ENCODE assay signal across 10 mouse cellular contexts in genomic region chr2:157560302-157560701, GRCm38 (mm10). TPM values are rescaled to one million over a fixed set of nuclear protein-coding genes. Genes with fewer than 3 reads are reported as not detected.
A peak's percentile ranks its signal among the peaks of the same experiment; 100 is the strongest.
DNase-seq lines count a peak whose midpoint lies in the region; ATAC-seq and TF ChIP-seq lines count a peak whose summit lies in the region.
"Had no signal": no experiment of that assay in that cellular context is flagged by ENCODE, and none has a peak within 500 bp of the region (broad histone marks: within the 10 kb centered on the region; RNA-seq: fewer than 3 reads in every experiment).

No protein-coding gene starts in this region.

- peak; percentile 32 for ATAC-seq in forebrain, embryonic 16.5 days
- ATAC-seq in liver, postnatal 0 days = no peak

- no peak for DNase-seq in heart, embryonic 10.5 days (ENCODE audit: low spot score)
- DNase-seq in heart, adult 9 months (ENCODE audit: low spot score in 2 of 2) = no peak
- DNase-seq in ES-CJ7 (ENCODE audit: low read depth, low spot score) = peak; percentile 33
- DNase-seq in liver, postnatal 0 days = no peak
- no peak for DNase-seq in adrenal gland, postnatal 14 days
- no peak for DNase-seq in left cerebral cortex, adult 18-20 months (ENCODE audit: low spot score in 2 of 2)
- no peak for DNase-seq in urinary bladder, adult 2 months (ENCODE audit: low spot score)

- H3K9me3 ChIP-seq in heart, embryonic 10.5 days = peaks cover 27% of the 10 kb centered on the region
- peaks cover 25% of the 10 kb centered on the region for H3K9me3 ChIP-seq in forebrain, embryonic 16.5 days (ENCODE audit: control insufficient read depth, low read length)
- H3K9me3 ChIP-seq in liver, postnatal 0 days (ENCODE audit: low read length) = peaks cover 3% of the 10 kb centered on the region

- no peak for TF ChIP-seq CTCF in liver, postnatal 0 days (IDR thresholded peaks at IDR 0.05; ENCODE audit: low read depth)

- H3K27ac ChIP-seq in heart, embryonic 10.5 days = peak overlapping the region; percentile 69
- H3K27ac ChIP-seq in forebrain, embryonic 16.5 days (ENCODE audit: low read length) = peak overlapping the region; percentile 93
- no peak overlapping the region for H3K27ac ChIP-seq in liver, postnatal 0 days (ENCODE audit: low read depth)

- peaks cover 79% of the 10 kb centered on the region for H3K36me3 ChIP-seq in heart, embryonic 10.5 days
- H3K36me3 ChIP-seq in forebrain, embryonic 16.5 days (ENCODE audit: control insufficient read depth, insufficient read depth) = peaks cover 33% of the 10 kb centered on the region
- no peaks in the 10 kb centered on the region for H3K36me3 ChIP-seq in liver, postnatal 0 days (replicated peaks; ENCODE audit: insufficient read depth, low read length)

- peak overlapping the region; percentile 77 for H3K9ac ChIP-seq in forebrain, embryonic 16.5 days (replicated peaks; ENCODE audit: low read depth, low read length)
- H3K9ac ChIP-seq in liver, postnatal 0 days (replicated peaks) = no peak overlapping the region

- no peaks in the 10 kb centered on the region for H3K27me3 ChIP-seq in heart, embryonic 10.5 days (ENCODE audit: insufficient read depth, poor library complexity, severe bottlenecking)
- no peaks in the 10 kb centered on the region for H3K27me3 ChIP-seq in forebrain, embryonic 16.5 days (replicated peaks; ENCODE audit: control insufficient read depth, insufficient read depth, low read length)
- H3K27me3 ChIP-seq in liver, postnatal 0 days (ENCODE audit: insufficient read depth, low read length) = peaks cover 9% of the 10 kb centered on the region
- H3K27me3 ChIP-seq: CH12.LX had no signal

- peak overlapping the region; percentile 58 for H3K4me3 ChIP-seq in heart, embryonic 10.5 days
- peak overlapping the region; percentile 65 for H3K4me3 ChIP-seq in forebrain, embryonic 16.5 days (replicated peaks; ENCODE audit: low read length)
- H3K4me3 ChIP-seq in liver, postnatal 0 days (ENCODE audit: low read depth, low read length) = peak overlapping the region; percentile 32

- TF ChIP-seq EP300 in liver, postnatal 0 days (IDR thresholded peaks at IDR 0.05; ENCODE audit: low read depth) = no peak

- peak overlapping the region; percentile 18 for H3K4me2 ChIP-seq in forebrain, embryonic 16.5 days (ENCODE audit: low read length)
- peak overlapping the region; percentile 46 for H3K4me2 ChIP-seq in liver, postnatal 0 days (ENCODE audit: low read depth, low read length)

- 50% methylated on average over 33 of the region's 33 CpGs for WGBS in heart, embryonic 10.5 days
- 41% methylated on average over 33 of the region's 33 CpGs for WGBS in forebrain, embryonic 16.5 days
- 41% methylated on average over 33 of the region's 33 CpGs for WGBS in liver, postnatal 0 days (ENCODE audit: insufficient replicate concordance)

- peaks cover 42% of the 10 kb centered on the region for H3K4me1 ChIP-seq in heart, embryonic 10.5 days
- H3K4me1 ChIP-seq in forebrain, embryonic 16.5 days (replicated peaks; ENCODE audit: control insufficient read depth, insufficient read depth, low read length) = peaks cover 30% of the 10 kb centered on the region
- H3K4me1 ChIP-seq in liver, postnatal 0 days (ENCODE audit: insufficient read depth) = 0 out of 2 replicates have a peak, but pooled peaks cover 2% of the 10 kb centered on the region

RNA-seq across cellular contexts. Expression of gene Nnat, which starts 0.4 kb away (rescaled TPM):
- 253 and 592 TPM in 2 replicates for polyA plus RNA-seq in heart, embryonic 10.5 days (2016; fragmentation: Nextera tagmentation; extraction: Ambion mirVana)
- 5,254 and 7,174 TPM in 2 replicates for polyA plus RNA-seq in forebrain, embryonic 16.5 days (2015; fragmentation: Nextera tagmentation; extraction: Ambion mirVana)
- 6.2 and 6.6 TPM in 2 replicates for polyA plus RNA-seq in liver, postnatal 0 days (2015; fragmentation: Nextera tagmentation; extraction: Ambion mirVana)
- total RNA-seq in adrenal gland, postnatal 14 days (2021) = 158 TPM in 2 replicates
- total RNA-seq in left cerebral cortex, adult 18-20 months (2021) = 100 to 1,000 TPM; 193 to 292 TPM
- 7.4 and 28.8 TPM in 2 replicates for polyA plus RNA-seq in urinary bladder, adult 2 months (2012; rRNA removed)
- total RNA-seq: neutrophil, adult 5-6 weeks had no signal

RNA-seq across cellular contexts. Expression of gene Blcap, which starts 10.8 kb away (rescaled TPM):
- 38.3 and 38.6 TPM in 2 replicates for polyA plus RNA-seq in heart, embryonic 10.5 days (2016; fragmentation: Nextera tagmentation; extraction: Ambion mirVana)
- polyA plus RNA-seq in forebrain, embryonic 16.5 days (2015; fragmentation: Nextera tagmentation; extraction: Ambion mirVana) = 196 and 239 TPM in 2 replicates
- 12.5 and 13.3 TPM in 2 replicates for polyA plus RNA-seq in liver, postnatal 0 days (2015; fragmentation: Nextera tagmentation; extraction: Ambion mirVana)
- 75.2 and 77.9 TPM in 2 replicates for total RNA-seq in adrenal gland, postnatal 14 days (2021)
- total RNA-seq in left cerebral cortex, adult 18-20 months (2021) = 100 to 1,000 TPM; 116 to 117 TPM
- 58.7 and 61.9 TPM in 2 replicates for polyA plus RNA-seq in urinary bladder, adult 2 months (2012; rRNA removed)
